Mouse (Mus musculus): Measurements from ENCODE around the gene Zranb2. TPM values are rescaled to one million over a fixed set of nuclear protein-coding genes. Genes with fewer than 3 reads are reported as not detected.

Gene Zranb2
- polyA plus RNA-seq, 1 experiment: 237 TPM

DNA sequence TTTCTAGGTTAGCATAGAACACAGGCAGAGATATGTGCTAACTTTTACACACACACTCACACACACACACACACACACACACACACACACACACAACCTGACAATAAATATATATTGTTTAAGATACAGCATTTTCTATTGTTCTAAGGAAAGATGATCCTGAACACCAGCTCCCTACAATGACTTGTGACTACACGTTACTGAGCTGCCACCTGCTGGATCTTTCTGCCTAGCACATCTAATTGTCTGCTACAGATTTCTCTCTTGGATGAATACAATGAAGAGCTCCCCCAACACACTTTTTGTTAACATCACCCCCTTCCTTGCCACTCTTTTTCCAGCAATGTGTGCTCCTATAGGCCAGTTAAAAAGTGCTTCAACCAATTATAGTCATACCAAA lies 13.5 kb upstream of the Zranb2 start:
- H3K27ac ChIP-seq (ENCODE audit: insufficient read depth, low read length): no peak overlapping the region
- TF ChIP-seq CTCF (IDR thresholded peaks at IDR 0.05; ENCODE audit: low read depth, low read length) (peak; percentile 30), EP300 (IDR thresholded peaks at IDR 0.05; ENCODE audit: insufficient read depth, low read depth, low read length) (no peak)
- H3K9me3 ChIP-seq (replicated peaks; ENCODE audit: control insufficient read depth, insufficient read depth, low read length, poor library complexity, severe bottlenecking): no peaks in the 10 kb centered on the region
- no peak overlapping the region for H3K9ac ChIP-seq (ENCODE audit: low read depth, poor library complexity, severe bottlenecking)
- no peak overlapping the region for H3K4me3 ChIP-seq (ENCODE audit: low read depth, low read length)
- no peaks in the 10 kb centered on the region for H3K4me1 ChIP-seq (ENCODE audit: control insufficient read depth, insufficient read depth, low read length)
- H3K36me3 ChIP-seq (ENCODE audit: control insufficient read depth, insufficient read depth, low read length, poor library complexity, severe bottlenecking): no peaks in the 10 kb centered on the region
- H3K27me3 ChIP-seq (ENCODE audit: control insufficient read depth, insufficient read depth, low read length, poor library complexity, severe bottlenecking): no peaks in the 10 kb centered on the region; the same call in 1 of the 2 replicates

DNA sequence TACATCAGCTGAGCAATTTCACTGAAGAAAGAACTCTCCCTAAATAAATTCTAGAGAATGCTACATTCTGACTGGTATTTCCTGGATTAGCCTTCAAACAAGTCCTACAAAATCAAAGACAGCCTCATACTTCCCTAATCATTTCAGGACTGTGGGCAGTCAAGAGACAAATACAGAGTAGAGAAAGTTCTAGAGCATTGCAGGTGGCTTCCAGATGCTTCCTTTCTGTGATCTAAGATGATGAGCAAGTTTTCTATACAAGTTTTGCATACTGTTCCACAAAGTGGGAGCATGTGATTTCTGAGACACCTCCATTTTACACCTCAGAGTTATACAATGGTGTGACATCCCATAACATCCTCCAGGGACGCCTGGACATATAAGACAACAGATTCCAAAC lies 10.1 kb upstream of the Zranb2 start:
- Histone ChIP-seq H3K36me3 (ENCODE audit: control insufficient read depth, insufficient read depth, low read length, poor library complexity, severe bottlenecking) (no peaks in the 10 kb centered on the region), H3K4me1 (ENCODE audit: control insufficient read depth, insufficient read depth, low read length) (no peaks in the 10 kb centered on the region), H3K9ac (ENCODE audit: low read depth, poor library complexity, severe bottlenecking) (no peak overlapping the region), H3K4me3 (ENCODE audit: low read depth, low read length) (no peak overlapping the region), H3K27me3 (ENCODE audit: control insufficient read depth, insufficient read depth, low read length, poor library complexity, severe bottlenecking) (no peaks in the 10 kb centered on the region; the same call in 1 of the 2 replicates), H3K9me3 (replicated peaks; ENCODE audit: control insufficient read depth, insufficient read depth, low read length, poor library complexity, severe bottlenecking) (no peaks in the 10 kb centered on the region), H3K27ac (ENCODE audit: insufficient read depth, low read length) (no peak overlapping the region)
- TF ChIP-seq CTCF (IDR thresholded peaks at IDR 0.05; ENCODE audit: low read depth, low read length): no peak
- no peak for TF ChIP-seq POLR2A (IDR thresholded peaks at IDR 0.05; ENCODE audit: insufficient read depth, low read length)
- TF ChIP-seq EP300 (IDR thresholded peaks at IDR 0.05; ENCODE audit: insufficient read depth, low read depth, low read length): no peak

DNA sequence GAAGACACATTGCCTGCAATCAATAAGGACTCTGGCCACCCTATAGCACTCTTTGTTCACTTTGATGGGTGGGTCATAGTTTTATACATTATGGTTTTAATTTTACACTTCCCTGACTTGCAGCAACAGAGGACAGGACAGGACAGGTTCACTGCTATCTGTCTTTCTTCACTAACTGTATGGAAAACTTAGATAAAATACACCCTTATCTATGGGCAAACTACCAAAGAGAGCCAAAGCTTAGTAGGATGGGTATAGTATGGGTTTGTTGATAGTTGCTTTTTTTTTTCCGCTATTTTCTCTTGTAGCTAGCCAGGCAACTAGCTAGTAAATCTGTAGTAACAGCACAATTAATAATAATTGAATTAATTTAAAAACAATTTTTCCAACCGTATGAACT lies 2.4 kb upstream of the Zranb2 start:
- Histone ChIP-seq H3K4me3 (ENCODE audit: low read depth, low read length) (no peak overlapping the region), H3K27ac (ENCODE audit: insufficient read depth, low read length) (no peak overlapping the region), H3K9ac (ENCODE audit: low read depth, poor library complexity, severe bottlenecking) (no peak overlapping the region), H3K27me3 (ENCODE audit: control insufficient read depth, insufficient read depth, low read length, poor library complexity, severe bottlenecking) (no peaks in the 10 kb centered on the region), H3K36me3 (ENCODE audit: control insufficient read depth, insufficient read depth, low read length, poor library complexity, severe bottlenecking) (peaks cover 6% of the 10 kb centered on the region), H3K9me3 (replicated peaks; ENCODE audit: control insufficient read depth, insufficient read depth, low read length, poor library complexity, severe bottlenecking) (no peaks in the 10 kb centered on the region), H3K4me1 (ENCODE audit: control insufficient read depth, insufficient read depth, low read length) (no peaks in the 10 kb centered on the region)
- no peak for TF ChIP-seq POLR2A (IDR thresholded peaks at IDR 0.05; ENCODE audit: insufficient read depth, low read length)

DNA sequence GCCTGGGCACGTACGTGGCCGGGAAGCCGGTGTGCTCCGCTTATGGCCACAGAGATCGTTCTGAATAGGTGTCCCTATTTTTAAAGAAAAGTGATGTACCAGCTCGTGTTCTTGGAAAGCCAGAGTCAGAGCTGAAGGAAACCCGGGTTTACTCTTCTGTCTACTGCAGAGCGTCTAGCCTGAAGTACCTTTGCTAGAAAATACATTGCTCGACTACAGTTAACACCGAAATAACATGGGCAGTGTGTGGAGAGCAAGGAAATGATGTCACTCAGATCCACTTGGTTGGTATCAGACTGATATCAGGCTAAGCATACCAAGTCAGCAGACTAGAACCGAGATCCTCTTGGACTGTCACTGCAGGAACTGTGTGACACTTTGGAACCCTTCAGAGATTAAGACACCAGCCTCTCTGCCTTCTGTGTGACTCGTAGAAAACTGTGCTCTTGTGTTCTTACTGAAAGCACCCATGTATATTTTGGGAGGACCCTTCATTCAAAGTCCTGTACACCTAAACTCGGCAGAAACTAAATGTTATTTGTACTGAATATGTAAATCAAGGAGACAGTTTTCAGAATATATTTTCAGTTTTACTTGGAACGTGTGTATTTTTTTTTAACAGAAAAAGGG lies 941 bp downstream of the Zranb2 start:
- Histone ChIP-seq H3K4me1 (ENCODE audit: control insufficient read depth, insufficient read depth, low read length) (no peaks in the 10 kb centered on the region), H3K4me3 (ENCODE audit: low read depth, low read length) (peak overlapping the region; percentile 93), H3K27ac (ENCODE audit: insufficient read depth, low read length) (peak overlapping the region; percentile 63), H3K9ac (ENCODE audit: low read depth, poor library complexity, severe bottlenecking) (peak overlapping the region; percentile 97), H3K27me3 (ENCODE audit: control insufficient read depth, insufficient read depth, low read length, poor library complexity, severe bottlenecking) (no peaks in the 10 kb centered on the region), H3K36me3 (ENCODE audit: control insufficient read depth, insufficient read depth, low read length, poor library complexity, severe bottlenecking) (peaks cover 27% of the 10 kb centered on the region), H3K9me3 (replicated peaks; ENCODE audit: control insufficient read depth, insufficient read depth, low read length, poor library complexity, severe bottlenecking) (0 out of 2 replicates have a peak, but pooled peaks cover 3% of the 10 kb centered on the region)
- TF ChIP-seq POLR2A (IDR thresholded peaks at IDR 0.05; ENCODE audit: insufficient read depth, low read length) (no peak), CTCF (IDR thresholded peaks at IDR 0.05; ENCODE audit: low read depth, low read length) (no peak), EP300 (IDR thresholded peaks at IDR 0.05; ENCODE audit: insufficient read depth, low read depth, low read length) (no peak)

DNA sequence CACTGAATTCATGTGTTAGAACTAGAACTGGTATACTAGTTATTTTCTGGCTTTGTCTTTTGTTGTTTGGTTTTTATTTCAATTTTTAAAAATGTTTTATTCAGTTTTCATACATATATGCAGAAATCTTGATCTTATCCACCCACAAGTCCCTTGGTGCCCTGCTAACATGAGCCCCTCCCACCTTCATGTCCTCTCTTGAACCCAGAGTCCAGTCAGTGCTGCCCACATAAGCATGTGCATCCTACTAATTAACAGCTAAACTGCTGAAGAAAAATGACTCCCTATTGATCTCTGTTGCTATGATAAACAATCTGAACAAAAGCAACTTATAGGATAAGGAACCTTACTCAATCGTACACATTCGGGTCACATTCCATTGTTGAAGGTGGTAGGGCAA lies 15.4 kb downstream of the Zranb2 start:
- Histone ChIP-seq H3K27me3 (ENCODE audit: control insufficient read depth, insufficient read depth, low read length, poor library complexity, severe bottlenecking) (no peaks in the 10 kb centered on the region), H3K9ac (ENCODE audit: low read depth, poor library complexity, severe bottlenecking) (no peak overlapping the region), H3K4me1 (ENCODE audit: control insufficient read depth, insufficient read depth, low read length) (no peaks in the 10 kb centered on the region), H3K27ac (ENCODE audit: insufficient read depth, low read length) (no peak overlapping the region), H3K9me3 (replicated peaks; ENCODE audit: control insufficient read depth, insufficient read depth, low read length, poor library complexity, severe bottlenecking) (no peaks in the 10 kb centered on the region), H3K36me3 (ENCODE audit: control insufficient read depth, insufficient read depth, low read length, poor library complexity, severe bottlenecking) (peaks cover 37% of the 10 kb centered on the region), H3K4me3 (ENCODE audit: low read depth, low read length) (no peak overlapping the region)
- TF ChIP-seq POLR2A (IDR thresholded peaks at IDR 0.05; ENCODE audit: insufficient read depth, low read length): no peak
- TF ChIP-seq CTCF (IDR thresholded peaks at IDR 0.05; ENCODE audit: low read depth, low read length): no peak
- no peak for TF ChIP-seq EP300 (IDR thresholded peaks at IDR 0.05; ENCODE audit: insufficient read depth, low read depth, low read length)

DNA sequence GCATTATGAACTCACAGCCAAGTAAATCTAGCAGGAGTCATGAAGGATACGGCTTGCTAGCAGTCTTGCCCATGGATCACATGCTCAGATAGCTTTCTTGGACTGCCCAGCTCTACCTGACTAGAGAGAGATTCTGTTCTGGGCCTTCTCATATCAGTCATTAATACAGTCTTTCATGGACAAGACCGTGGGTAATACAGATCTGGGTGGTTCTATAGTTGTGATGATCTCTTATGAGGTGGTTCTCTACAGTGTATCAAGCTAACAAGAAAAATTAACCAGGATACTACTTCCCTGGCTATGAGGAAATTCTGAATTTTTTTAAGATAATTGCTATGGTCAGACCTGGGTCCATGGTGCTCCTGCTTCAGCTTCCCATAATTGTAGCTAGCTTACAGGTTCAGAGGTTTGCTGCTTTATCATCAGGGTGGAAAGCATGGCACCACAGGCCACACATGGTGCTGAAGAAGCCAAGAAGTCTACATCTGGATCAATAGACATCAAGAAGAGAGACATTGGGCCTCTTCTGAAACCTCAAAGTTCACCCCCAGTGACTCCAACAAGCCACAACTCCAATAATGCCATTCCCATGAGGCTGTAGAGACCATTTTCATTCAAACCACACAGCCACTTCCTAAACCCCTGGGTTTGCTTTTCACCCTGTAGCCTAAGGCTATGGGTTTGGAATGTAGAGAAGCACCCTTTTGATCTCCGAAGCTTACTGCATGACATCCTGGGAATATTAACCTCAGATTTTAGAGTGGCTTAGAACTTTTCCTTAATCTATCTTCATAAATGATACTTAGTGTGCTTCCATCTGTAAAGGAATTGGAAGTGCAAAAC lies 16.0 kb downstream of the Zranb2 start:
- no peaks in the 10 kb centered on the region for H3K27me3 ChIP-seq (ENCODE audit: control insufficient read depth, insufficient read depth, low read length, poor library complexity, severe bottlenecking)
- no peak overlapping the region for H3K27ac ChIP-seq (ENCODE audit: insufficient read depth, low read length)
- no peaks in the 10 kb centered on the region for H3K9me3 ChIP-seq (replicated peaks; ENCODE audit: control insufficient read depth, insufficient read depth, low read length, poor library complexity, severe bottlenecking)
- H3K9ac ChIP-seq (ENCODE audit: low read depth, poor library complexity, severe bottlenecking): no peak overlapping the region
- H3K4me3 ChIP-seq (ENCODE audit: low read depth, low read length): no peak overlapping the region
- peaks cover 32% of the 10 kb centered on the region for H3K36me3 ChIP-seq (ENCODE audit: control insufficient read depth, insufficient read depth, low read length, poor library complexity, severe bottlenecking)
- TF ChIP-seq EP300 (IDR thresholded peaks at IDR 0.05; ENCODE audit: insufficient read depth, low read depth, low read length): no peak
- no peak for TF ChIP-seq POLR2A (IDR thresholded peaks at IDR 0.05; ENCODE audit: insufficient read depth, low read length)
- no peak for TF ChIP-seq CTCF (IDR thresholded peaks at IDR 0.05; ENCODE audit: low read depth, low read length)
- no peaks in the 10 kb centered on the region for H3K4me1 ChIP-seq (ENCODE audit: control insufficient read depth, insufficient read depth, low read length)
